Mouse (Mus musculus) urinary bladder, postnatal 25 days (tissue): ENCODE results near the gene Arap1.

ENCODE experiments used
- DNase-seq: peaks from one replicate; pipeline ENCODE4 v3.0.0; 2022; ENCODE audit warnings: low spot score

Gene Arap1

GRCm38 (mm10) chr7:101394569-101394968, 46.7 kb downstream of the Arap1 start:
- DNase-seq, result no peak

GRCm38 (mm10) chr7:101395471-101395870, 47.6 kb downstream of the Arap1 start:
- DNase-seq, result no peak

- no peak for DNase-seq
Measured at GRCm38 (mm10) chr7:101397175-101397574, 49.3 kb downstream of the Arap1 start.

- no peak for DNase-seq
Measured at GRCm38 (mm10) chr7:101401510-101401909, 53.6 kb downstream of the Arap1 start.

- no peak for DNase-seq
Measured at GRCm38 (mm10) chr7:101403831-101404230, 56.0 kb downstream of the Arap1 start.

GRCm38 (mm10) chr7:101410267-101410936, 62.5 kb downstream of the Arap1 start, which contains the start of gene Gm45837:
Gm45837 (plus strand) TSS chr7:101410886.
- no peak for DNase-seq

- DNase-seq, result peak; percentile 81
Measured at GRCm38 (mm10) chr7:101412796-101413195, 64.9 kb downstream of the Arap1 start.

- DNase-seq, result no peak
Measured at GRCm38 (mm10) chr7:101414209-101414608, 66.3 kb downstream of the Arap1 start.

GRCm38 (mm10) chr7:101414661-101415511, 67.0 kb downstream of the Arap1 start:
- DNase-seq, result no peak

GRCm38 (mm10) chr7:101415512-101416100, 67.7 kb downstream of the Arap1 start:
- no peak for DNase-seq

- DNase-seq, result no peak
Measured at GRCm38 (mm10) chr7:101416391-101416790, 68.5 kb downstream of the Arap1 start.

GRCm38 (mm10) chr7:101419013-101419770, 71.3 kb downstream of the Arap1 start:
- DNase-seq, result no peak

GRCm38 (mm10) chr7:101421529-101421928, 73.7 kb downstream of the Arap1 start, which contains the start of gene Pde2a:
Pde2a (plus strand) TSS chr7:101421691.
- no peak for DNase-seq

GRCm38 (mm10) chr7:101422069-101422468, 74.2 kb downstream of the Arap1 start:
- DNase-seq, result no peak

- DNase-seq, result no peak
Measured at GRCm38 (mm10) chr7:101422646-101423045, 74.8 kb downstream of the Arap1 start.

GRCm38 (mm10) chr7:101423970-101424369, 76.1 kb downstream of the Arap1 start:
- DNase-seq, result no peak

- DNase-seq, result no peak
Measured at GRCm38 (mm10) chr7:101426692-101427091, 78.8 kb downstream of the Arap1 start.

- no peak for DNase-seq
Measured at GRCm38 (mm10) chr7:101427736-101428135, 79.9 kb downstream of the Arap1 start.

GRCm38 (mm10) chr7:101435038-101435437, 87.2 kb downstream of the Arap1 start:
- no peak for DNase-seq

GRCm38 (mm10) chr7:101437876-101438275, 90.0 kb downstream of the Arap1 start:
- no peak for DNase-seq

- DNase-seq, result no peak
Measured at GRCm38 (mm10) chr7:101443093-101443492, 95.2 kb downstream of the Arap1 start.

- no peak for DNase-seq
Measured at GRCm38 (mm10) chr7:101444211-101444610, 96.3 kb downstream of the Arap1 start.
